Mouse (Mus musculus) cerebellum, postnatal 36 days (tissue): ENCODE results near the gene Olfr320.
A peak's percentile ranks its signal among the peaks of the same experiment; 100 is the strongest.
"Not testable (repeated sequence)": the region's sequence is repeated elsewhere in the genome, so short reads cannot be mapped to it uniquely, and the experiment has no call there.

Experiments
- DNase-seq, 2 experiments: peaks; one replicate each; pipeline ENCODE4 v3.0.0; 2021 to 2022; ENCODE audit warnings: mixed read lengths in 2 of 2

Gene Olfr320

DNA sequence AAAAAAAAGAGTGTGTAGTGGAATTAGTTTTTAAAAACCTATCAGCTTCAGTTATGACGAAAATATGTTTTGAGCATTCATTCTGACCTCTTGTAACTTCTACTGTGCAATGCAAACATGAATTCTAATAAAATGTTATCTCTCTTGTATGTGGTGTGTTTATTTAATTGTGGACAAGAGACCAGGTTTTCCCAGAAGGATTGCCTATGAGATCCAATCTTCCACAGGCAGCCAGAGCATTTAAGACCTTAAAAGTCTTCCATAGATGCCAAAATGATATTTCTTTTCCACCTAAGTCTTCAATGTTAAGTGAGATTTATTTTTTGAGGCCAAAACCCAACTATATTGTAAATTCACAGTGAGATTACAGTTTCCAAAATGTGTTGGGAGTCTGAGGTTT lies at the start of gene Olfr320:
Gene Olfr320 (plus strand): TSS at position 301 of the 400 bp plus-strand sequence.
- no peak for DNase-seq

DNA sequence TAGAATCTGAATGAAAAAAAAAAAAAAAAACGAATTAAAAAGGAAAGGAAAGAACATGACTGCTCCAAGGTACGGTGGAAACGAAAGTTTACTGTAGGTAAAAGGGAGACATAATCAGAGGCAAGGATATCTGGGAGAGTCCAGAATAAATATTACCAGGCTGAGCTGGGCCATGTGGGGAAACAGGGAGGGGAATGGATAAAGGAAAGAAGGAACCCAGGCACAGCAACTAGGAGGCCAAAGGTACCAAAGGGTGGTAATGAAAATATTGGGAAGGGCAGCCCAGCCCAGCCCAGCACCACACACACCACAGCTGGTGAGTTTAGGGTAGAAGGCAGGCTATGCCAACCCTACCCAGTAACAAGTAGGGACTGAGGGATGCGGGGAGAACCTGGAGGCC lies 46.0 kb upstream of the Olfr320 start:
- no peak for DNase-seq

DNA sequence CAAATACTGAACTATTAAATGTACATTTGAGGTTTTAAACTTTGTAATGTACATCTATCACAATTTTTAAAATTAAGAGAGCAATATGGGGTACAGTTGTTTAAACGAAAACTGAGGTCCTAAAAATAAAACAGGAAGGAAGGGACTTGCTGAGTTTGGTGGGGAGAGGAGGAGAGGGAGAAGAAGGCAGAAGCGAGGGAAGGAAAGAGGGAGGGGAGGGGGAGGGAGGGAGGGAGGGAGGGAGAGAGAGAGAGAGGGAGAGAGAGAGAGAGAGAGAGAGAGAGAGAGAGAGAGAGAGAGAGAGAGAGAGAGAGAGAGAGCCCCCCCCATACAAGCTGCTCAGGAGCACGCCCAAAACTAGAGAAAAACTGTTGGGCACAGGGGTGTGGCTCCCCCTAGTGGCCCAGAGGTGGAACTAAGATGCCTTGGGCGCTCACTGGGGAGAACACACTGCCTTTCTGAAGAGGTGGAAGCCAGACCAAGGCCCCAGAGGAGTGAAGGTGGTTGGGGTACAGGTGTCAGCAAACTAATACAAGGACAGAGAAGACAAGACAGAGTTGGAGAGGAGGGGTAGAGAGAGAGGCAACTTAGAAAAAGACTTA lies 44.4 kb upstream of the Olfr320 start:
- DNase-seq, result peak; percentile 15 to 17

GRCm38 (mm10) chr11:58638176-58638701 lies 42.7 kb upstream of the Olfr320 start:
- no peak for DNase-seq

DNA sequence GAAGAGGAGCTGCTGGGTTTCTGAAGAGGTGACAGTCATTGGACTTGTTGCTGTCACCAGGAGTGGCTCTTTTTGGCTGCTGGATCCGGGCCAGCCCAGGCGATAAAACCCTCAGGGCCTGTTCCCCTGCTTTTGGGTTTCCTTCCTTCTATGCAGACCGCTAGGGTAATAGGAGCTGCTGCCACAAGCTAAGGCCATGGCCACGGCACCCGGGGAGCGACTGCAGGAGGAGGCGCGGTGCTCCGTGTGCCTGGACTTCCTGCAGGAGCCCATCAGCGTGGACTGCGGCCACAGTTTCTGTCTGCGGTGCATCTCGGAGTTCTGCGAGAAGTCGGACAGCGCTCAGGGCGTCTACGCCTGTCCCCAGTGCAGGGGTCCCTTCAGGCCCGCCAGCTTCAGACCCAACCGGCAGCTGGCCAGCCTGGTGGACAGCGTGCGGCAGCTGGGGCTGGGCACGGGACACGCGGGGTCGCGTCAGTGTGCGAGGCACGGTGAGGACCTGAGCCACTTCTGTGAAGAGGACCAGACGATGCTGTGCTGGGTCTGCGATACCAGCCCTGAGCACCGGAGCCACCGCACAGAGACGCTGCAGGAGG lies 40.5 kb upstream of the Olfr320 start, which contains the start of gene Trim58:
Gene Trim58 (plus strand): TSS at position 194 of the 596 bp plus-strand sequence.
- peak; percentile 6 for DNase-seq

GRCm38 (mm10) chr11:58641057-58641456 lies 39.8 kb upstream of the Olfr320 start:
- no peak for DNase-seq

- DNase-seq, result no peak
Observed at GRCm38 (mm10) chr11:58641638-58642358, 39.1 kb upstream of the Olfr320 start.

GRCm38 (mm10) chr11:58643350-58643749 lies 37.5 kb upstream of the Olfr320 start:
- peak; percentile 4 to 5 for DNase-seq

GRCm38 (mm10) chr11:58655151-58655550 lies 25.7 kb upstream of the Olfr320 start:
- DNase-seq, result no peak

DNA sequence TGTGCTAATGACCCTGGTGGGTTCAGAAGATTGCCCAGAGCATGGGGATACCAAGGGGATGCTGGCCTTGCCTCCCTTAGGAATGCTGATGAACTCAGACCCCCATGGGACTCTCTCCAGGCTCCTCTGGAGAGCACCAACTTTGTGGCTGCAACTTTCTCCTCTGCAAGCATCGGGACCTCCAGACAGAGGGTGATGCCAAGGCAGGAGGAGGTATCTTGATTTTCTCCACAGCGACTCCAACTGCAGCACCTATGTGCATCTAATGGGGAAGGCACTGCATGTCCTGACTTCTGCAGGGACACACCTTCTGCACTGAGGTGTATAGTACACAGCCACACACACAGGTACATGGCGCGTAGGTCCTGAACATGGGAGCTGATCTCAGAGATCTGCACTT lies 22.3 kb upstream of the Olfr320 start, which contains the start of gene Olfr322:
Gene Olfr322 (plus strand): TSS at position 187 of the 400 bp plus-strand sequence.
- no peak for DNase-seq

GRCm38 (mm10) chr11:58669252-58669651 lies 11.6 kb upstream of the Olfr320 start:
- DNase-seq, result no peak

GRCm38 (mm10) chr11:58671825-58672224 lies 9.1 kb upstream of the Olfr320 start:
- DNase-seq, result no peak

DNA sequence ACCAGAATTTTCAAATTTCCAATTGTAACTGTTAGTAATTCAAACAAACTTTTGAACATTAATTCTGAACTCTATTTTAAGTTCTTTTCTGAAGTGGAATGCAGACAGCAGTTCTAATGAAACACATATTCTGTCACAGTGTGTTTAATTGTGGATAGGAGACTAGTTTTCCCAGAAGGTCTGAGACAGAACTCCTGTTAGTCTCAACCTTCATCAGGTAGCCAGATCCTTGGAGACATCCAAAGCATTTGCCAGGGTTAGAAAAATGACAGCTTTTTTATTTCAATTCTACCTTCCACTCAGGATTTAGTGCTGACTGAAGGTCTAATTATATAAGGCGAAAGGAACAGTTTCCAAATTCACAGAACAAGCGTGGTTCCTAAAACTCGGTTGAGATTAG lies 18.0 kb downstream of the Olfr320 start, which contains the start of gene Olfr319:
Gene Olfr319 (plus strand): TSS at position 301 of the 400 bp plus-strand sequence.
- no peak for DNase-seq

- no peak for DNase-seq
Observed at GRCm38 (mm10) chr11:58709086-58709485, 28.2 kb downstream of the Olfr320 start.

GRCm38 (mm10) chr11:58717723-58718122 lies 36.8 kb downstream of the Olfr320 start:
- not testable (repeated sequence) for DNase-seq

DNA sequence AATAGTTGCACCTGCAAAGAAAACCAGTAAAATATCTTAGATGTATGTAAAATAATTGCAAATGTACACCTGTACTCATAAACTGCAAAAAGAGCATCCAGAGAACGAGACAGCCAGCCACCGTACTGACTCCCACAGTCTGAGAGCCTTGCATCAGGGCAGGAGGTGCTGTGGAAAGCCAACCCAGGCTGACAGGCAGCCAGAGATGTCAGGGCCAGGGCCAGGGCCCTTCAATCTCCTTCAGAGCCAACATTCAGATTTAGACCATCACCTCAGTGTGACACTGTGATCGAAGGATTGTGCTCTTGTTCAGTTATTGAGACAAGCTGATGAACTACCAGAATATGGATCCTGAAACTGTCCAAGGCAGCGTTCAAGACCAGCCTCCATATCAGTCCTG lies 38.8 kb downstream of the Olfr320 start:
- no peak for DNase-seq

DNA sequence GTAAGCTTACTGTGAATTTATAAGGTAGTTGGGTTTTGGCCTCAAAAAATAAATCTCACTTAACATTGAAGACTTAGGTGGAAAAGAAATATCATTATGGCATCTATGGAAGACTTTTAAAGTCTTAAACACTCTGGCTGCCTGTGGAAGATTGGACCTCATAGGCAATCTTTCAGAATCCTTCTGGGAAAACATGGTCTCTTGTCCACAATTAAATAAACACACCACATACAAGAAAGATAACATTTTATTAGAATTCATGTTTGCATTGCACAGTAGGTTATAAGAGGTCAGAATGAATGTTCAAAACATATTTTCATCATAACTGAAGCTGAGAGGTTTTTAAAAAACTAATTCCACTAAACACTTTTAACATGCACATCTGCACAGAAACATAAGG lies 43.0 kb downstream of the Olfr320 start, which contains the start of gene Olfr318:
Gene Olfr318 (minus strand): TSS at position 101 of the 400 bp plus-strand sequence.
- no peak for DNase-seq

- DNase-seq, result not testable (repeated sequence)
Observed at GRCm38 (mm10) chr11:58727896-58728650, 47.2 kb downstream of the Olfr320 start.

DNA sequence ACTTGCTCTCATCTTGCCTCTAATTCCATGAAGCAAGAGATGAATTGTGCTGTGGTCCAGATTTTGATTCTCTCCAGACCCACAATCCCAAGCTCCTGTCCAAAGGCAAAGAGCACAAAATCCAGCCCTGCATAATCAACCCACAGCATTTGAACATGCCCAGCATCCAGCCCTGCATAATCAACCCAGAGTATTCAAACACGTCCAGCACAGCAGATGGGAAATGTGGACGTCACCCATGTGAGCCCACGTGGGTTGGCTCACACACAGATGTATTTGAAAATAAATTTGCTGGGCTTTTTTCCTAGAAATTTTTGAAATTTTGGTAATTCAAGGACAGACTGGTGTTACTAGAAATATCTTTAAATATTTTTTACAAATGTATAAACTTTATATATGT lies 52.5 kb downstream of the Olfr320 start:
- DNase-seq, result no peak
